Mouse (Mus musculus): ENCODE results near the gene Pacs1. TPM values are rescaled to one million over a fixed set of nuclear protein-coding genes. Genes with fewer than 3 reads are reported as not detected.
"Not testable (repeated sequence)": the region's sequence is repeated elsewhere in the genome, so short reads cannot be mapped to it uniquely, and the experiment has no call there.

Pacs1 gene
- polyA plus RNA-seq, 1 experiment from 2014 or later, result 13.5 TPM

- Histone ChIP-seq H3K9ac (ENCODE audit: low read length) (no peak overlapping the region), H3K4me2 (ENCODE audit: low read depth, low read length) (no peak overlapping the region), H3K27ac (ENCODE audit: low read length) (no peak overlapping the region), H3K4me1 (ENCODE audit: control insufficient read depth, insufficient read depth, low read length) (no peaks in the 10 kb centered on the region), H3K9me3 (replicated peaks; ENCODE audit: control insufficient read depth, low read length) (no peaks in the 10 kb centered on the region), H3K27me3 (ENCODE audit: control insufficient read depth, insufficient read depth, low read length) (no peaks in the 10 kb centered on the region), H3K36me3 (ENCODE audit: control insufficient read depth, insufficient read depth, low read length) (no peaks in the 10 kb centered on the region), H3K4me3 (replicated peaks; ENCODE audit: low read length) (no peak overlapping the region)
- 39% methylated on average over 3 of the region's 3 CpGs for WGBS
- ATAC-seq (ENCODE audit: insufficient read depth, low FRiP score), result no peak
These were observed 121.6 kb downstream of the Pacs1 start for GRCm38 (mm10) chr19:5151331-5151730.

GRCm38 (mm10) chr19:5150358-5150757 lies 122.6 kb downstream of the Pacs1 start:
- Histone ChIP-seq H3K4me1 (ENCODE audit: control insufficient read depth, insufficient read depth, low read length) (no peaks in the 10 kb centered on the region), H3K27ac (ENCODE audit: low read length) (no peak overlapping the region), H3K27me3 (ENCODE audit: control insufficient read depth, insufficient read depth, low read length) (no peaks in the 10 kb centered on the region), H3K4me3 (replicated peaks; ENCODE audit: low read length) (no peak overlapping the region), H3K36me3 (ENCODE audit: control insufficient read depth, insufficient read depth, low read length) (no peaks in the 10 kb centered on the region), H3K9ac (ENCODE audit: low read length) (no peak overlapping the region), H3K9me3 (replicated peaks; ENCODE audit: control insufficient read depth, low read length) (no peaks in the 10 kb centered on the region), H3K4me2 (ENCODE audit: low read depth, low read length) (no peak overlapping the region)
- ATAC-seq (ENCODE audit: insufficient read depth, low FRiP score), result no peak
- WGBS, result 91% methylated on average over 6 of the region's 6 CpGs

GRCm38 (mm10) chr19:5149041-5149440 lies 123.9 kb downstream of the Pacs1 start:
- H3K9ac ChIP-seq (ENCODE audit: low read length); H3K4me2 ChIP-seq (ENCODE audit: low read depth, low read length); H3K4me1 ChIP-seq (ENCODE audit: control insufficient read depth, insufficient read depth, low read length); H3K9me3 ChIP-seq (replicated peaks; ENCODE audit: control insufficient read depth, low read length); H3K27ac ChIP-seq (ENCODE audit: low read length); H3K4me3 ChIP-seq (replicated peaks; ENCODE audit: low read length); H3K36me3 ChIP-seq (ENCODE audit: control insufficient read depth, insufficient read depth, low read length); ATAC-seq (ENCODE audit: insufficient read depth, low FRiP score); H3K27me3 ChIP-seq (ENCODE audit: control insufficient read depth, insufficient read depth, low read length): not testable (repeated sequence)
- WGBS, result 68% methylated on average over 6 of the region's 6 CpGs

GRCm38 (mm10) chr19:5139640-5140039 lies 133.3 kb downstream of the Pacs1 start:
- no peak overlapping the region for H3K4me2 ChIP-seq (ENCODE audit: low read depth, low read length)
- no peak overlapping the region for H3K9ac ChIP-seq (ENCODE audit: low read length)
- no peaks in the 10 kb centered on the region for H3K9me3 ChIP-seq (replicated peaks; ENCODE audit: control insufficient read depth, low read length)
- peaks cover 4% of the 10 kb centered on the region; the same call in 1 of the 2 replicates for H3K36me3 ChIP-seq (ENCODE audit: control insufficient read depth, insufficient read depth, low read length)
- peak; percentile 3; the same call in 1 of the 2 replicates for ATAC-seq (ENCODE audit: insufficient read depth, low FRiP score)
- H3K4me3 ChIP-seq (replicated peaks; ENCODE audit: low read length), result no peak overlapping the region
- no peaks in the 10 kb centered on the region for H3K27me3 ChIP-seq (ENCODE audit: control insufficient read depth, insufficient read depth, low read length)
- H3K4me1 ChIP-seq (ENCODE audit: control insufficient read depth, insufficient read depth, low read length), result no peaks in the 10 kb centered on the region
- no peak overlapping the region for H3K27ac ChIP-seq (ENCODE audit: low read length)
- whole genome bisulfite sequencing, result 1% methylated on average over 2 of the region's 2 CpGs

- ATAC-seq (ENCODE audit: insufficient read depth, low FRiP score), result no peak
- H3K27ac ChIP-seq (ENCODE audit: low read length), result no peak overlapping the region
- H3K9ac ChIP-seq (ENCODE audit: low read length), result no peak overlapping the region
- H3K36me3 ChIP-seq (ENCODE audit: control insufficient read depth, insufficient read depth, low read length), result peaks cover 6% of the 10 kb centered on the region; the same call in 1 of the 2 replicates
- H3K27me3 ChIP-seq (ENCODE audit: control insufficient read depth, insufficient read depth, low read length), result no peaks in the 10 kb centered on the region
- H3K4me2 ChIP-seq (ENCODE audit: low read depth, low read length), result no peak overlapping the region
- H3K9me3 ChIP-seq (replicated peaks; ENCODE audit: control insufficient read depth, low read length), result no peaks in the 10 kb centered on the region
- H3K4me3 ChIP-seq (replicated peaks; ENCODE audit: low read length), result no peak overlapping the region
- H3K4me1 ChIP-seq (ENCODE audit: control insufficient read depth, insufficient read depth, low read length), result no peaks in the 10 kb centered on the region
- 62% methylated on average over 4 of the region's 4 CpGs for WGBS
These were observed 141.7 kb downstream of the Pacs1 start for GRCm38 (mm10) chr19:5131237-5131636.

GRCm38 (mm10) chr19:5129770-5130169 lies 143.1 kb downstream of the Pacs1 start:
- Histone ChIP-seq H3K9me3 (replicated peaks; ENCODE audit: control insufficient read depth, low read length) (no peaks in the 10 kb centered on the region), H3K4me2 (ENCODE audit: low read depth, low read length) (no peak overlapping the region), H3K27ac (ENCODE audit: low read length) (no peak overlapping the region), H3K9ac (ENCODE audit: low read length) (no peak overlapping the region), H3K4me3 (replicated peaks; ENCODE audit: low read length) (no peak overlapping the region), H3K36me3 (ENCODE audit: control insufficient read depth, insufficient read depth, low read length) (peaks cover 3% of the 10 kb centered on the region; the same call in 1 of the 2 replicates), H3K4me1 (ENCODE audit: control insufficient read depth, insufficient read depth, low read length) (no peaks in the 10 kb centered on the region), H3K27me3 (ENCODE audit: control insufficient read depth, insufficient read depth, low read length) (no peaks in the 10 kb centered on the region)
- 47% methylated on average over 1 of the region's 1 CpGs for WGBS
- no peak for ATAC-seq (ENCODE audit: insufficient read depth, low FRiP score)

- no peak overlapping the region for H3K4me2 ChIP-seq (ENCODE audit: low read depth, low read length)
- no peaks in the 10 kb centered on the region for H3K36me3 ChIP-seq (ENCODE audit: control insufficient read depth, insufficient read depth, low read length)
- no peak for ATAC-seq (ENCODE audit: insufficient read depth, low FRiP score)
- H3K9ac ChIP-seq (ENCODE audit: low read length), result no peak overlapping the region
- no peak overlapping the region for H3K27ac ChIP-seq (ENCODE audit: low read length)
- no peaks in the 10 kb centered on the region for H3K27me3 ChIP-seq (ENCODE audit: control insufficient read depth, insufficient read depth, low read length)
- H3K9me3 ChIP-seq (replicated peaks; ENCODE audit: control insufficient read depth, low read length), result no peaks in the 10 kb centered on the region
- WGBS, result 66% methylated on average over 7 of the region's 7 CpGs
- H3K4me1 ChIP-seq (ENCODE audit: control insufficient read depth, insufficient read depth, low read length), result no peaks in the 10 kb centered on the region
- H3K4me3 ChIP-seq (replicated peaks; ENCODE audit: low read length), result no peak overlapping the region
These were observed 148.8 kb downstream of the Pacs1 start for GRCm38 (mm10) chr19:5124055-5124614.

GRCm38 (mm10) chr19:5123241-5123640 lies 149.7 kb downstream of the Pacs1 start:
- no peaks in the 10 kb centered on the region for H3K27me3 ChIP-seq (ENCODE audit: control insufficient read depth, insufficient read depth, low read length)
- no peak overlapping the region for H3K27ac ChIP-seq (ENCODE audit: low read length)
- H3K9me3 ChIP-seq (replicated peaks; ENCODE audit: control insufficient read depth, low read length), result no peaks in the 10 kb centered on the region
- 81% methylated on average over 3 of the region's 3 CpGs for WGBS
- no peak for ATAC-seq (ENCODE audit: insufficient read depth, low FRiP score)
- no peak overlapping the region for H3K4me3 ChIP-seq (replicated peaks; ENCODE audit: low read length)
- H3K9ac ChIP-seq (ENCODE audit: low read length), result no peak overlapping the region
- H3K4me2 ChIP-seq (ENCODE audit: low read depth, low read length), result no peak overlapping the region
- no peaks in the 10 kb centered on the region for H3K4me1 ChIP-seq (ENCODE audit: control insufficient read depth, insufficient read depth, low read length)
- no peaks in the 10 kb centered on the region for H3K36me3 ChIP-seq (ENCODE audit: control insufficient read depth, insufficient read depth, low read length)

- no peak for ATAC-seq (ENCODE audit: insufficient read depth, low FRiP score)
- H3K4me2 ChIP-seq (ENCODE audit: low read depth, low read length), result no peak overlapping the region
- H3K4me3 ChIP-seq (replicated peaks; ENCODE audit: low read length), result no peak overlapping the region
- no peaks in the 10 kb centered on the region for H3K27me3 ChIP-seq (ENCODE audit: control insufficient read depth, insufficient read depth, low read length)
- no peak overlapping the region for H3K27ac ChIP-seq (ENCODE audit: low read length)
- H3K4me1 ChIP-seq (ENCODE audit: control insufficient read depth, insufficient read depth, low read length), result no peaks in the 10 kb centered on the region
- no peak overlapping the region for H3K9ac ChIP-seq (ENCODE audit: low read length)
- no peaks in the 10 kb centered on the region for H3K36me3 ChIP-seq (ENCODE audit: control insufficient read depth, insufficient read depth, low read length)
- 67% methylated on average over 10 of the region's 10 CpGs for WGBS
- no peaks in the 10 kb centered on the region for H3K9me3 ChIP-seq (replicated peaks; ENCODE audit: control insufficient read depth, low read length)
These were observed 150.4 kb downstream of the Pacs1 start for GRCm38 (mm10) chr19:5122492-5122891.

All from stomach, embryonic 16.5 days (tissue).